Mouse (Mus musculus): Measurements from ENCODE around the gene Rasgrp2.
A peak's percentile ranks its signal among the peaks of the same experiment; 100 is the strongest.

The Rasgrp2 gene

GRCm38 (mm10) chr19:6399285-6400095 is at the start of gene Rasgrp2:
Gene Rasgrp2, plus strand, starts transcription at chr19:6399340.
- no peak for DNase-seq (ENCODE audit: low spot score)

GRCm38 (mm10) chr19:6351431-6352106 is 47.6 kb upstream of the Rasgrp2 start:
- DNase-seq (ENCODE audit: low spot score): no peak

DNA sequence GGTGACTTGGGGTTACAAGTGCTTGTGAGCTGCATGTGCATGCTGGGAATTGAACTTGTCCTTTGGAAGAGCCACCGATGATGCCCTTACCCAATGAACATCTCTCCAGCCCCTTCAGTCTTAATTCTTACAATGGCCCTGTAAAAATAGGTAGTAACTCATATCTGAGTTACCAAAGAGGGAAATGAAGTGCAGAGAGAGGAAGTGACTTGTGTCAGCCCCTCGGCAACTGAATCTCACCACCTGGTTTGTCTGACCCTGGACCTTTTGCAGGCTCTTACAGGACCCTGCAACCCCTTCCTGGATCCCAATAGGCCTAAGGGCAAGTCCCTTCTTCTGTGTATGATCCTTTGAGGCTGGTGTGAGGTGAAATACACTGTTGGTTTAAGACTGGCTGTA is 47.0 kb upstream of the Rasgrp2 start:
- DNase-seq (ENCODE audit: low spot score): no peak

DNA sequence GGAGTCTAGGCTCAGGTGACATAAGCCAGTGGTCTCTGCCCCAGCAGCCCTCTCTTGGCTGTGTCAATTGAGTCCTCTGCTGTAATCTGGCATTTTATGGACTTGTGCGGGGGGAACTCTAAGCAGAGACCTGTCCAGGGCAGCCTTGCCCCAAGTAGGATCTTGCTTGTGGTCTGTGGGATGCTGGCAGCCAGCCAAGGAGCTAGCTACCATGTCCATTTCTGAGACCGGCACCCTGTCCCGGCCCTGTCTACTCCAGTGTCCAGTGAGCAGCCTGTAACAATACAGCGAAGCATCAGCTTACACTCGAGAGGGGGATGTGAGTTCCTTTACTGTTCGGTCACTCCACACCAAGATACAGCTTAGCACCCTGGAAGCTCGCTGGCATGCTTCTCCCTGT is 45.1 kb upstream of the Rasgrp2 start:
- DNase-seq (ENCODE audit: low spot score): no peak

- DNase-seq (ENCODE audit: low spot score): no peak
Measured at GRCm38 (mm10) chr19:6361291-6361690, 37.8 kb upstream of the Rasgrp2 start.

DNA sequence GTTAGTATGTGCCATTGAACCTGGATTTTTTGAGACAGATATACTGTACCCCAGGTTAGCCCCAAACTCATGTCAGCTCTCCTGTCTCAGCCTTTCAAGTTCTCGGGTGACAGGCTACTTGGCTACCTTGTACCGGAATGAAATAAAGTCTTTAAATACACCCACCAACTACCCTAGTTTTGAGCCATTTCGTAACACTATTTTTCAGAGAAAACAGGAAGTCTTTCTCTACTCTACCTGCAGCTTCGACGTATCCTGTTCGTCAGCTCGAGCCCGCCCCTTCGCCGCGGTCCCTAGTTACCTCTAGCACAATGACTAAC is 36.1 kb upstream of the Rasgrp2 start:
- DNase-seq (ENCODE audit: low spot score): no peak

- peak; percentile 100 for DNase-seq (ENCODE audit: low spot score)
Measured at GRCm38 (mm10) chr19:6363411-6364240, 35.5 kb upstream of the Rasgrp2 start, which contains the start of gene Sf1. Gene Sf1, plus strand, starts transcription at chr19:6363690.

DNA sequence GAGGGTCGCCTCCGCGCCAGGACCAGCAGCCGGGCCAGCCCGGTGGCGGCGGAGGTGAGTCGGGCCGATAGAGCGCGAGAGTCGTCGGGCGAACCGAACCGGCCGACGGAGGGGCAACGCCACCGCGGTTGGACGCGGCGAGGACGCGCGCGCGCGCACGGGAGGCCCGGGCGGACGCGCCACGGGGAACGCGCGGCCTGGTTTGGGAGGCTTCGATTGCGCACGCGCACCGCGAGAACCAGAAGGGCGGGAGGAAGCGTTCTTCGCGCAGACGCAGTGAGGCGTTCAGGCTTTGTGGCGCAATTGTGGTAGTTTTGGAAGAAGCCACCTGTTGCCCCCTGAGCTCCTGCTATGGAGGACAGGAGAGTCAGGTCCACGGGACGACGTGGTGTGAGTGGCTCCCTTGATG is 34.8 kb upstream of the Rasgrp2 start:
- peak; percentile 87 for DNase-seq (ENCODE audit: low spot score)

DNA sequence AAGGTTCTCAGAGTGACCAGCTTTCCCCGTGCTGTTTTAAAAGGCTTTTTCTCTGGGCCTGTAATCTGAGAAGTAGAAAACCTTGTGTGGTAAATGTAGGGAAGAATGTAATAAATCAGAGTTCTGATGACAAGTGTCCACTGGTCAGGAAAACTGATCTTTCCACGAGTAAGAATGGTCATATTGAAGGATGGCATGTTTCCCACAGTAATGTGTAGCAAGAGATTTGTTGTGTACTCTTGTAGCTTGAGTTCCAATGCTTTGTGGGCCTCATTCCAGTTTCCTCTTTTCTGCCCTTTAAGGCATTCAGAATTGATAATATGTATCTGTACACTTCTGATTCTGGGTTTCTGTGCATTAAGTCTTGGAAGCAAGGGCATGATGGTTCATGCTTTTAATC is 34.3 kb upstream of the Rasgrp2 start:
- DNase-seq (ENCODE audit: low spot score): no peak

DNA sequence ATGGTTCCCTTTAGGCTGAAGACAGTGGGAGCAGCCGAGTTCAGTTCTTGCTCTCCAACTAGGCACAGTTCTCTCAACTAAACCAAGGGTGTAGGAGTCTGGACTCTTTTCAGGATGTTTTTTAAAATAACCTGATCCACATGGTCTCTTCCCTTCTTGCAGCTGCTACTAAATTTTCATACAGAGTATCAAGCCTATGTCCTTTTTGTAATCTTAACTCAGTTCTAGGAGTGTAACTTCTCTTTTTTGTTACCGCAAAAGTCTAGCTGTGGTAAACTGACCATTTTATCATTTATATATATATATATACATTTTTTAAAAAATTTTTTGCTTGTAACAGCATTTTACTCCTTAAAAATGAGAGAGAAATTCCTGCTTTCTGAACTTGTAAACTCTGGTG is 29.0 kb upstream of the Rasgrp2 start:
- DNase-seq (ENCODE audit: low spot score): no peak

DNA sequence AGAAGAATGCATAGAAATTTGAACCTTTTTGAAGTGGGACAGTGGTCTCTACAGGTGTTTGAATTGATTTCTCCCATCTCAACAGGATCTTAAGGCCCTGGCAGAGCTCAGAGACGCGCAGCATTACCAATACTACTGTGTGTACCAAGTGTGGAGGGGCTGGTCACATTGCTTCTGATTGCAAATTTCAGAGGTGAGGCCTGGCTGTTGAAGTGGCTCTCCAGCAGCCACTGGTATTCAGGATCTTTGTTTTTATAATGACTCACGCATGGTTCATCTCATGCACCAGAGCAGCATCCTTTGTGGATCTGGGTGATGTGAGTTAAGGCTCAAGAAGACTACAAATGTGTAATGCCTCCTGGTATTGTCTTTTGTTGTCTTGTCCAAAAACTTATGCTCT is 26.7 kb upstream of the Rasgrp2 start:
- no peak for DNase-seq (ENCODE audit: low spot score)

GRCm38 (mm10) chr19:6373539-6374400 is 25.4 kb upstream of the Rasgrp2 start:
- peak; percentile 55 for DNase-seq (ENCODE audit: low spot score)

DNA sequence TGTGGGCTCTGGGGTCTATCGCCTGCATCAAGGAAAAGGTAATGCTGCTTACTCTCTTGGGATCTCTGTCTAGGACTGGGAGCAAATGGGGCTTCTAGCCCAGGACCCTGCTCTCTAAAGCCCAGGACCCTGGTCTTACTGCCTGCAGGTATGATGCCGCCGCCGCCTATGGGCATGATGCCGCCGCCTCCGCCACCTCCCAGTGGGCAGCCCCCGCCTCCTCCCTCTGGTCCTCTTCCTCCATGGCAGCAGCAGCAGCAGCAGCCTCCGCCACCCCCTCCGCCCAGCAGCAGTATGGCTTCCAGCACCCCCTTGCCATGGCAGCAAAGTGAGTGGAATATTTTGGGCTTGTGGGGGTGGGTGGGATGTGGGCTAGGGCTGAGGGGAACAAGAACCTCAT is 24.6 kb upstream of the Rasgrp2 start:
- DNase-seq (ENCODE audit: low spot score): no peak

DNA sequence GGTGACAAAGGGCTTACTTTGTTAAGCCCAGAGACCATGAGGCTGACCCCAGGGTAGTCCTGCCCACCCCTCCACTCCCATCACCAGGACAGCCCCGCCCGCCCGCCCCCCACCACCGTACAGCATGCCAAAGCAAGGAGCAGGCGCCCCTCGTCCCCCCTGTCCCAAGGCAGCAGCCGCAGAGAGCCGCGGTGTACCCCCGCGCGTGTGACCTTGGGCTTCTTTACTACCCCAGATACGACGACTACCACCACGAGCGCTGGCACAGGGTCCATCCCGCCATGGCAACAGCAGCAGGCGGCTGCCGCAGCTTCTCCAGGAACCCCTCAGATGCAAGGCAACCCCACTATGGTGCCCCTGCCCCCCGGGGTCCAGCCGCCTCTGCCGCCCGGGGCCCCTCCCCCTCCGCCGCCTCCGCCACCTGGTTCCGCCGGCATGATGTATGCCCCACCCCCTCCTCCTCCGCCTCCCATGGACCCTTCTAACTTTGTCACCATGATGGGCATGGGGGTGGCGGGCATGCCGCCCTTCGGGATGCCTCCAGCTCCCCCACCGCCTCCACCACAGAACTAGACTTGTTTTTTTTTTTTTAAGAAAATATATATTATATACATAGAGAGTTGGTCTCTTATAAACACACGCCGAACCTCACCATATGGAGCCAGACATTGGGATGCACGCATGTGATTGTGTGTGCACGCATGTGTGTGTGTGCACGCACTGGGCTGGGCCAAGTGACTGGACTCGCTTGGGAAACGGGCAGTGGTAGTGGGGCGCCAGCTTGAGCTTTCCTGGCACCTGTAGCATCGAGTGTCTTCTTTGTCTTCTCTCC is 23.5 kb upstream of the Rasgrp2 start:
- no peak for DNase-seq (ENCODE audit: low spot score)

DNA sequence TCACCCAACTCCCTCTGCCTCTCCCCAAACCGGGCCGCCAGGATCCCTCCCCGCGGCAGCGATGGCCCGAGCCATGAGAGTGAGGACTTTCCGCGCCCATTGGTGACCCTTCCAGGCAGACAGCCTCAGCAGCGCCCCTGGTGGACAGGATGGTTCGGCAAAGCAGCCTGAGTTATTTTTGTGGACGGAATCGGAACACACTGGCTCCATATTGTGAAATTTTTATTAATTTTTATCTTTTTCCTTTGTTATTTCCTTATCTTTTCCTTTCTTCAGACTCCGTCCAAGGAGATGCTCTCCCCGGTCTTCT is 22.9 kb upstream of the Rasgrp2 start:
- DNase-seq (ENCODE audit: low spot score): no peak

DNA sequence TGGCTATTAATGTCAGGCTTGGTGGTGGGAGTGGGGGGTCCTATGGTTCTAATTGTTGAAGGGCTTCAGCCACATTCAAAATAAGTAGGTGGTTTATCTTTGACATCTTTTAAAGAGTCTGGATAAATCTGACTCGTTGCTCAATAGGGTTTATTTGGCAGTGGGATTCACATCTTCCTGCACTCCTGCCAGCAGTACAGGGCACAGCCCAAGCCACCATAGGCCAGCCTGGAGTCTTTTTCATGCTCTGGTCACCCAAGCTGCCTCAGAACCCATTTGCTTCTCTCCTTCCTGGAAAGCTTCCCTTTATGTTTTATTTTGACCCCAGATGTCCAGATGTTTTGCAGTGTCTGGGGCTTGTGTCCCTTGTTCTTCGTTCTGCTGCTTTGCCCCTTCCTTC is 22.5 kb upstream of the Rasgrp2 start:
- no peak for DNase-seq (ENCODE audit: low spot score)

GRCm38 (mm10) chr19:6377327-6378040 is 21.7 kb upstream of the Rasgrp2 start:
- DNase-seq (ENCODE audit: low spot score): no peak

- no peak for DNase-seq (ENCODE audit: low spot score)
Measured at GRCm38 (mm10) chr19:6380411-6381166, 18.6 kb upstream of the Rasgrp2 start.

- DNase-seq (ENCODE audit: low spot score): no peak
Measured at GRCm38 (mm10) chr19:6381238-6381637, 17.9 kb upstream of the Rasgrp2 start.
